Mouse (Mus musculus) right cerebral cortex, postnatal 10 days (tissue): Measurements from ENCODE around the gene Hopx.

ENCODE experiments used
- DNase-seq, 2 experiments: peaks; one replicate each; pipeline ENCODE4 v3.0.0; 2021; ENCODE audit warnings: low spot score in 2 of 2

The Hopx gene

GRCm38 (mm10) chr5:77132457-77133135 lies 17.7 kb upstream of the Hopx start:
- DNase-seq: no peak

- DNase-seq: no peak
Observed at GRCm38 (mm10) chr5:77131879-77132278, 17.0 kb upstream of the Hopx start.

GRCm38 (mm10) chr5:77130310-77131020 lies 15.5 kb upstream of the Hopx start:
- no peak for DNase-seq

GRCm38 (mm10) chr5:77129907-77130306 lies 15.0 kb upstream of the Hopx start:
- DNase-seq: no peak

DNA sequence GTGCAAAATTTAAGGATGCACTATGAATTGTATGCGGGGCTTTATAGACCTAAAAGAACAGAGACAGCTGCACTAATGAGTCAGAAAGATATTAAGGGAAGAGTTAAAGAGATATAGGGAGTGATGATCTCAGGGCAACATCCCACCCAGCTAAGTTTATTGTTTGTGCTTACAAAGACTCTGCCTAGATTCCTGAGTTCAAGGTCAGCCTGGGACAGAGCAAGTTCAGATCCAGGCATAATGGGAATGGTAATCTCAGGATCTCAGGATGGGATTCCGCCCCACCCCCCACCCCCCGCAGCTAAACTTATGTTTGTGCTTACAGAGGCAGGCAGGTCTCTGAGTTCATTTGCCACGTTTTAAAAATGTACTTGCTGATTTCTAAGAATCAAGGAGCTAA lies 13.9 kb upstream of the Hopx start:
- DNase-seq: no peak

- no peak for DNase-seq
Observed at GRCm38 (mm10) chr5:77126415-77126968, 11.6 kb upstream of the Hopx start.

- DNase-seq: peak in 1 of 2 experiments; percentile 33
Observed at GRCm38 (mm10) chr5:77124817-77125283, 9.9 kb upstream of the Hopx start.

DNA sequence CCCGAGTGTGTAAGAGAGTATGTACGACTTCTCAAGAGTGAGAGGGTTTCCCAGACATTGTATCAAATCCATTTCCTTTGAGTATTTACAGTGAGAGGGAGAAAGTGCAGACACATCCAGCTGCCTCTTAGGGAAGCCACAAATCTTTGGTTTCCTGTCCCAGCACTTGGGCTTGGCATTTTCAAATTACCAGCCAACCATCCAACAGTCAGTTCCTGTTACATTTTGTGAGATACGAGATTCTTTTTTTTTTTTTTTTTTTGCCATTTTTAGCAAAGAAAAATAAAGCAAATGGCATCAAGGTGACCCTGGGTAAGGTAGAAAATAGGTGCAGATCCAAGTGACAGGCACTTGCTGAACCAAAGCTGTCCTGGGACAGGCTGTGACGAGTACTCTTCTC lies 9.2 kb upstream of the Hopx start:
- no peak for DNase-seq

DNA sequence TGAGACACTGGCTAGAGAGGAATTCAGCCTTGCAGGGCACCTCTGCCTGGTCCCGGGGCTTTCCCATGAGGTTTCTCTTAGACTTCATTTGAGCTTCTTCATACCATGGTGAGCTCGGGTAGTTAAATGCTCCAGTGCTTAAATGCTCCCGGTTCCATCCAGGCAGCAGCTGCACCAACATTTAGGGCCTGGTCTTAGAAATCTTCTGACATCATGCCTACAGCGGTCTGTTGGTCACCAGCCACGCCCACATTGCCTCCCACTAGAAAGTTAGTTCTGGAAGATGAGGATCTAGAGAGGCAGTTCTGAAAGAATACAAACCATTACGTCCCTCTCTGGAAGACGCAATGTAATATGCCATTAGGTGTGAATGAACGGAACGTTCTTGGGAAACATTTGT lies 8.7 kb upstream of the Hopx start:
- no peak for DNase-seq

DNA sequence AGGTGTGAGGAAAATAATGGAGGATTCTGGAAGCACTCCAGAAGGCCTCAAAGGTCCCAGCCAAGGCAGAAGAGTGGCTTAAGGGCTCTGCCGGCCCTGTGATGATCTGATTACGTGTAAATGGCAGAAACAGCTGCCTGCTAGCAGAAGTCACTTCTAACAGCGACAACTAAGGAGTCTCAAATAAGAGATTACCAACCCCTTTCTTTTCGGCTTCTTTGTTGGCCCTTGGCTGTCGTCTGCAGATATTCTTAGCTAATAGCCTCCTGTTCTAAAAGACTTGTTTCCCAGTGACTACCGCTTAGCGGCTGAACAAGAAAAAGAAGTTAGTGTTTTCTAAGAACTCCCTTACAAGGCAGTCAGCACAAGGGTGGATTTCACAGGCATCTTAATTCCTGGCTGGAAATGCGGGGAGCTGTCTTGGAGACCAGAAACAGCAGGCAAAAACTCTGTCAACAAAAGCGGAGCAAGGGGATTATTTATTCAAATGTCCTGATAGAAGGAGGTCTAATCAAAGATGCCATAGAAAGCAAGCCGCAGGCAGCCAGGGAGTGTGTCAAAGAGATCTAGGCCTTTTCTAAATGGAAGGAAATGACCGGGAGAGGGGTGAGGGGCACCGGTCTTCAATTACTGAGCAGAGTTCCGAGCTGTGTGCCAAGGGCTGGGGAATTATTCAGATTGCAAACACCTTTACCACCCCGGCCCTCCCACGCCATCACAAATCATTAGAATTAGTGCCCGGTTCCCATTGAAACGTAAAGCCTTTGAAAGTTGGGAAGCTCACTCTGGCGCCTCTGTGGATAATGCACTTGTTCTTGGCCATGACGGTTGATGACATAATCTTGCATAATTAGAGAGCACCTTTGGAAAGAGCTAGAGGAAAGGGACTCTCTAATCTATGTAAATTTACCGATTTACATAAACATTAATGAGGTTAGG lies 7.6 kb upstream of the Hopx start:
- peak; percentile 63 to 80 for DNase-seq

GRCm38 (mm10) chr5:77120701-77121100 lies 5.8 kb upstream of the Hopx start:
- DNase-seq: no peak

DNA sequence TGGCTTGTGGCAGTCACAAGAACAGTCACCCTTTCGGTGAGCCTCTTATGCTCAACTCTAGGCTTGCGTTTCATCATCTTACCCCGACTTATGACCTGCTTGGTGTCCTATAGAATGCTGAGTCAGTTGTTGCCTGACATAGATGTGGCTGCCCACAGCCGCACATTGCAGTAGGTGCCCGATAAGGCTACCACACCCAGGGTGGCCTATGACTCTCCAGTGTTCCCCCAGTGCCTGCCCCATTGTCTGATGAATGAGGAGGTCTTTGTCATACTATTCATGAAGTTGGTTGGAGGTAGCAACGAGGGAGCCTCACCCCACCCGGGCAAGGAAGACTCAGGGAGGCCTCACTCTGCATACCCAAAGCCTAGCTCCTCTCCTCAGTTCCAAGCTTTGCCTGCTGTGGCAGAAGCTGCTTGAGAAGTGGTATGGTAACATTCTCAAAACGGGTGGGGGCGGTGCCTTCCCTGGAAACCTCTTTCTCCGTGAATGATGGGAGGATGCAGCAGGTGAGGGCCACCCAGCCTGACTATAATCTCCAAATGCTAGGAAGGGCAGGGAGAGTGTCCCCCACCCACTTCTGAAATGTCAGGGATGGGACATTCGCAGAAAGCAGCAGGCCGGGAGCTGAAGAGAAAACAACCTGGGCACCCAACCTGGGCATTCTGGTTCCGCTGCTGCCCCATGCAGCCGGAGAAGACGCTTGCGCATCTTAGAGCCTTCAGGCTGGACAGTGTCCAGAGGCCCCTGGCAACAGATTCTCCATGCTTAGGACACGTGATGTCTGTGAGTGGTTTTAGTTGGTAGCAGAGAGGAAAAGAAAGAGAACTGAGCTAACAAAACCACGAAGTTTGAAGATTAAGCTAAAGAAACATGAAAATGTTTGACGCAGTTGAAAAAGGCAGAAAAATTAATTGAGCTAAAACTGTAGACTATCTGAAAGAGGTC lies 4.8 kb upstream of the Hopx start:
- DNase-seq: no peak

DNA sequence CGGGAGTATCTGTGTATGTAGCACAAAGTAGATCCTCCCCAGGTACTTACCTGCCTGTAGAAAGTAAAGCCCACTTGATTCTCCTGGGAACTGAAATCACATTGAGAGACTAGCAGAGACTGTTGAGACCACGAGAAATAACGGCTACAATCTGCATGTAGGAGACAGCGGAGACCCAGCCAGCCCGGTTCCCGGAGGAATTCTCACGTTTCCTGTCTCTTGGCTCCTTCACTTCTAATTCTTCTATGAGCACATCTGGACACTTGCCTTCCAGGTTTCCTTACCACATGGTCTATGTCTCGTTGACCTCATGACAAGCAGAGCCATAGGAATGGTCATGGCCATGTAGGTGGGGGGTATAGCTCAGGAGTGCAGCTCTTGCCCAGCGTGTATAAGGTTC lies 811 bp upstream of the Hopx start:
- DNase-seq: no peak

- DNase-seq: no peak
Observed at GRCm38 (mm10) chr5:77113773-77114172, 1.1 kb downstream of the Hopx start.

GRCm38 (mm10) chr5:77112066-77112465 lies 2.9 kb downstream of the Hopx start:
- no peak for DNase-seq

GRCm38 (mm10) chr5:77109814-77110213 lies 5.1 kb downstream of the Hopx start:
- DNase-seq: no peak

DNA sequence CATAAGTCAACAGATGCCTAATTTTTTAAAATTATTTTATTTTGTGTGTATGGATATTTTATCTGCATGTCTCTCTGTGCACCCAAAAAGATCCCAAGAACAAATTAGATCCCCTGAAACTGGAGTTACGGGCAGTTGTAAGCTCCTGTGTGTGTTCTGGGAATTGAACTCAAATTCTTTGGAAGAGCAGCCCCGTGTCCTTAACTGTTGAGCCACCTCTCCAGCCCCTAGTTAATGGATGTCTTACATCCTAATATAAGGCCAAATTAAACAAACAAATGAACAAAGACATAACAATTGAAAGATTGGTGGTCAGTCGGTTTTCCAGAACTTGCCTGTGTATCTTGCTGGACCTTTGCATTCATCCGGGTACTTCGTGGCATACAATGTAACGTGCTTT lies 6.1 kb downstream of the Hopx start:
- no peak for DNase-seq

- DNase-seq: no peak
Observed at GRCm38 (mm10) chr5:77107146-77107822, 7.6 kb downstream of the Hopx start.

DNA sequence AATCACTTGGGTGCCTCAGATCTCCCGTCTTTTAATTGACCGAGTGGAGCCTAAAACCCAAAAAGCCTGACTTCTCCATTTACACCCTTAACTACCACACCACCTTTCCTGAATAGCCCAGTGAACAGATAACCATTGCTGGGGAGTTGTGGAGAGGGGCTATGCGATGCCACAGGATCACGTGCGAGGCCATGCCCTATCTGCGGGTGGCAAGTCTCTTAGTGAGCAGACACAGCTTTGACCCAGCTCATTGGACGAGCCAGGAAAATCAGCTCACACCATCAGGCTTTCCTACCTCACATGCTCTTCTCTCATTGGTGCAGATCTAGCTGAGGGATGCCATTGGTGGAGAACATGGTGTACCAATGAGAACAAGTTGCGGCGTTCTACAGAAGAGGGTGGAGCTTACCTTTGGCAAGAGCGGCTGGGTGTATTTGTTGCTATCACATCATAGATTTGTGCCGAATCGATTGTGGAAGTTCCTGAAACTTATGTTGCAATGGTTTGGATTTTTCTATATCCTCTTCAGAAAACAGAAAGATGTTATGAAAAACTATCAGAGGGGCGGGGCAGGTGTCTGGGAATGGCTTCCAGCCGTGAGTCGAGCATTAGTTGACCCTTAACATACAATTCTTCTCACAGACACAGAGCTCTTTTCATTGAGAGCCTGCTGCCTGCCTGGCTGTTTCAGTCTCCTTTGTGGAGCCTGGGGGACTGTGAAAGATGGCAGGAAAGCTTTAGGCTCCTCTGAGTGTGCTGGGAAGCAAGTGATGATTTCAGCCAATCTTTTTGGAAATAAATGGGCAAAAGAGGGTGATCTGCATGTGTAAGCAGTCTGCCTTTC lies 12.2 kb downstream of the Hopx start:
- no peak for DNase-seq
